Mouse (Mus musculus) cerebellum, adult 2 months (tissue): ENCODE data around the gene Bfsp1.

Source experiments
- CTCF ChIP-seq: fragments of 200-500 bp; IDR thresholded peaks from 2 replicates; pipeline ENCODE4 v1.5.1; 2011; ENCODE audit warnings: low read depth, mild to moderate bottlenecking, control low read depth, low read length, moderate library complexity, borderline replicate concordance; ENCODE audit not compliant: insufficient read depth
- POLR2A ChIP-seq: fragments of 200-500 bp; IDR thresholded peaks from 2 replicates; pipeline ENCODE4 v1.6.1; 2011; ENCODE audit warnings: low read length, control low read depth, borderline replicate concordance; ENCODE audit not compliant: insufficient read depth

- TF ChIP-seq POLR2A, result no peak
- TF ChIP-seq CTCF, result no peak
These were observed 3.8 kb downstream of the Bfsp1 start for GRCm38 (mm10) chr2:143859166-143859565.
